Mouse (Mus musculus): ENCODE results near the gene Ugt1a9.

Ugt1a9 gene

DNA sequence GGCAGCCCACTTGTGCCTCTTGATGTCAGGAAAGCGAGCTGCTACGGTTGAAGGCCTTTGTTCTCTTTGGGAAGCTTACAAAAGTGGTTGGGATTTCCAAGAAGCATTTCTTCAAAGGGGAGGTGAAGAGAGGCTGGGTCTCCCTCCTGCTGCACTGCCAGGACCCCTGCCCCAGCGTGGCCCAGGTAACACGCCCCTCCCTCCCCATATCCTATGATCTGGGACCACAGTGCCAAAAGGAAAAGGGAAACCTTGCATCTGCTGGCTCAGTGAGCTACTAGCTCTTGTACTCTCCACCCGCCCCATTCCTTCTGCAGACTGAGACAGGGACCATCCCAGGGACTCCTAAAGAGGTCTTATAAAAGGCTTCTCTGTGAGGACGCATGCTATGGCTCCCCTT lies 187.1 kb downstream of the Ugt1a9 start:
- DNase-seq (ENCODE audit: low read depth in 2 of 2, low spot score in 2 of 2) = no peak

DNA sequence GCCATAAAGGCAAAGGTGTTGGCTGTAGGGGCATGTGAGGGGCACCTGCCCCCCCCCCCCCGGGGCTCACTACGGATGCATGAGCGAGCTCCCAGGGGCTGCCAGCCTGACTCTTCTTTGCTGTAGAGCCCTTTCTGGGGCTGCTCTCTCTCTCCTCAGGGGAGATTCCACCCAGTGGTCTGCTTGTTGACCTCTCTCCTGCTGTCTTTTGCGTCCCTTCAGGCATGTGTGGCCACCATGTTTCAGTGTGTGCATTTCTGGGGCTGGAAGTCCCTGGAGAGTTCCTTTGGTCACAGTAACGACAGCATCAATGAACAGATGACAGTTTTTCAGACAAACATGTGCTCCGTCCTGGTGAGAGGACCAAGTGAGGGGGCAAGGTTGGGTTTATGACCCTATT lies 187.8 kb downstream of the Ugt1a9 start:
- DNase-seq (ENCODE audit: low read depth in 2 of 2, low spot score in 2 of 2) = no peak

DNA sequence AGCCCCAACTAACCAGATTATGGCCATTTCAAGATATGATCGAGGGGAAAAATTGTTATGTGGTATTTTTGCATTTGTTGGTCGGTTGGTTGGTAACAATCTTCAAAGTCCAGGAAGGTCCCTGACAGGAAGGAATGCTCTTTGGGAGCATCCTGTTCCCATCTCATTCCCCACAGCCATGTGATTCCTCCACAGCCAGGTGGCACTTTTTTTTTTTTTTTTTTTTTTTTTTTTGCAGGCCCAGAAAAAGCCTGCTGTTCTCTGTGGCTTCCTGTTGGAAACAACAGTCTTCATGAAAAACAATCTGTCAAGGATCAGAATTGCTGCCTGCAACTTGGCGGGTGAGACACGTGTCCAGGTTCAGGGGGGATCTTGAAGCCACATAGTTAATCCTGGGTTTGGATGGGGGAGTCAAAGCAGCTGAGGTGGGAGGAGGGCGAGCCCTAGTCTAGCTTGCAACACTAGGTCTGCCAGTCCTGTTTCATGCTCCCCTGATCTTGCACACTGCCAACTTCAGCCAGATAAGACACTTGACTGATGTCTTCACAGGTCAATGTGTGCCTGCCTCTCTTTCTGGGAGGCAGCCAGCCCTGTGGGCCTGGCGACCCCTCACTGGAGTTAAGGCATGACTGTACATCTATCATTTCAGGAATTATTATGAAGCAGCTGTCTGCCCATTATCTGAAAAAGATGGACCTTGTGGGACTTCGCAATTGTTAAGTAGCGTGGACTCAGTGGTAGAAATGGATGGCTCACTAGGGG lies 188.5 kb downstream of the Ugt1a9 start:
- no peak for DNase-seq (ENCODE audit: low read depth in 2 of 2, low spot score in 2 of 2)

DNA sequence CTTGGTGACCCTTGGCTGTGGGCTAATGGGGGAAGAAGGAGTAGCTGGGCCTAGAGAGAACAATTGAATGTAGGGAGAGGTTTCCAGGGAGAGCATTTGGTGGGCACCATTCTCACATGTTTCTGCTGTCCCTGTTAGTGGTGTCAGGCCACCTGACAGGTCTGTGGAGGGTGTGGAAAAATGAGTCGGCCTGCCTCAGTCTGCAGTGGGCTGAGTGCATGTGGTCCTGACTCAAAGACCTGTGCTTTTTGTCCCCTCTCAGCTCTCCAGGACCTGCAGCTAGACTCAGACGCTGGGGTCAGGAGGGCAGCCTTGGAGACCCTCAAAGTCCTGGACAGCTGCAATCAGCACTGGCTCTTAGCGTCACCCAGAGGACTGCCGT lies 189.0 kb downstream of the Ugt1a9 start:
- DNase-seq (ENCODE audit: low read depth in 2 of 2, low spot score in 2 of 2) = no peak

DNA sequence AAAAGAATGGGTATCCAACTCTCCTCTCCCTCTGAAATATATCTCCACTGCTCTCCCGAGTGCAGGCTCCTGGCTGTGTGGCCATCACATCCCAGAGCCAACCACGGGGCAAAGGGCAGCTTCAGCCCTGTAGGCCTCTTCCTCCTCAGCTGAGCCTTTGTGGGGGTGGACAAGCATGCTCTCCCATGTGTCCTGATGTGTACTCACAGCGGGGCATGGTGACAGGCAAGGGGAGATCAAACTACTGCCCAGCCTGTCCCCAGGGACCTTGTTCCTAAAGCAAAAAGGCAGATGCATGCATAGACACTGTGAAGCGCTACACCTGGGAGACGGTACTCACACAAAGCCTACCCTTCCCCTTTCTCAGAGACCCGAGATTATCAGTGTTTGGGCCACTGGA lies 189.5 kb downstream of the Ugt1a9 start:
- DNase-seq (ENCODE audit: low read depth in 2 of 2, low spot score in 2 of 2) = no peak

DNA sequence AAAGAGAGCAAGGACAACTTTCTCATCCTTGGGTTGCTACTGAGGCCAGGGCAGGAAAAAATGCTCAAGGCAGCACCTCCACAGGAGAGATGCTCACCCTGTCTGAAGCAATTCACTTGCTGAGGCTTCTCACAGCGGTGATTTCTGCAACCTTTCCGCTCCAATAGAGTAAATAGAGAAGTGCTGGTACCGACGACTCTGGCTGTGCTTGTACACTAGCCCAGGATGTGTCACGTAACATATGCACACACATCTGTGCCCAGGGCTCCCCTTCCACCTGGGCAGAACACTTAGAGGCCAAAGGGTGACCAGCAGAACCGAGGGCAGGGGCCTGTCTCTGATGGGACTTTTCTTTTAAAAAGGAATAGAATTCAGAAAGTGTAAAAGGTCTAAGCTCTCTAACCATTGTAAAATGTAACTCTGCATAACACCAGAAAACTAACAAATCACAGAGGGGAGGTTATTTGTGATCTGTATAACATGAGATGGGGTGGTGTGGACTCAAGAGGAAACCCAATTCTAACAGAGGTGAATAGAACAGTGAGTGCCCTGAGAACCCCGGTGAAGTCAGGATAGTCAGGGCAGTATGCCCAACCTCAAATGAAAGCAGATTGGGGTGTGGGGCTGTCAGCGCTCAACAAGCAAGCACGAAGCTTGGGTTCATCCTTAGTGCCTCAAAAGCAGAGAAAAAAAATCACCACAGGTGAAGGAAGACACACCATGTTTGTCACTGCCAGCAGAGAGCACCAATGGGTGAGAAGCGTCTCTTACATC lies 190.2 kb downstream of the Ugt1a9 start:
- no peak for DNase-seq (ENCODE audit: low read depth in 2 of 2, low spot score in 2 of 2)

DNA sequence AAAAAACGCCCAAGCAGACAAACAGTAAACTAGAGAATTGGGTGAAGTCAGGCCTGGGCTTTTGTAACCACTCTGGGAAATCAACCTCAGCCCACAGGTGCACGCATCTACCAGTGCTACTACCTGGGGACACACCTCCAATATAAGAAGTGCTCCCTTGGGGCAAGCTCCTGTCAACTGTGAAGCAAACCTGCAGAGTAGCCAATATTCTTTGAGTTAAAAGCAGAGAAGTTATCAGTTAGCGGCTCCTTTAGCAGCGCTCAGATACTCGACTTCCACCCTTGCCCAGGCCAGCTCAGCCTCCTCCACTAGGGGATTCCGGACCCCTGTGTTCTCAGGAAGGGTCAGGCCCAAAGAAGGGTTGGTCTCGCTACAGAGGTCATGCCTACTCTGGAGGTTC lies 191.1 kb downstream of the Ugt1a9 start:
- no peak for DNase-seq (ENCODE audit: low read depth in 2 of 2, low spot score in 2 of 2)

DNA sequence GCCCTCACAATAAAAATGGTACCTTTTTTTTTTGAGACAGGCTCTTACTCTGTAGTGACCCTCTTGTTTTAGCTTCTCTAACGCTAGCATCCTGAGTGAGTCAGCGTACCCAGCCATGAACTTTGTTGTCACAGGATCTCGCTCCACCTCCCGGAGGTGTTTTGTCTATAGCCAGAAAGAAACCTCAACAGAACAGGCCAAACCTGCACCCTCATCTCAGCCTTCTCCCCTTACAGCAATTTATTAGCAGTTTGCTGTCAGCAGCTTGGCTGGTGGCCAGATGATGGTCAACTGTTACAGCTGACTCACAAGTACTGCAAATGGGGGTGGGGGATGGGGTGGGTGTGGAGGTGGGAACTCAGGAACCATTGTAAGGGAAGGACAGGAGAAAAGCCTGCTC lies 191.7 kb downstream of the Ugt1a9 start:
- no peak for DNase-seq (ENCODE audit: low read depth in 2 of 2, low spot score in 2 of 2)

DNA sequence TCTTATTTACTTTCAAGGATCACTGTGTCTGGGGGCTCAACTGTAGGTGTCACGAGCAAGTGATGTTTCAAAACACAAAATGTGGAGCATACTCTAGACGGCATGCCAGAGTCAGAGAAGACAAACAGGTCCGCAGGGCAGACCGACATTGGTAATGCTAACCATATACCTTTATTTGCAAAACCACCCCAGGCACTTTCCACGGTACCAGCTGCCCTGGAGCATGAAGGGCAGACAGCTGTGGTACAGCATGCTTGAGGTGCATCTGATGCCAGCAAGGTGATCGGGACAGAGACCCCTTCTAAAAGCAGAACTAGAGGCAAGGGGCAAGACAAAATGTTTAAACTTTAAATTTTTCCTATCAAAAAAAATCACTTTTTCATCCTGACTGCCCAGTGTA lies 192.4 kb downstream of the Ugt1a9 start:
- DNase-seq (ENCODE audit: low read depth in 2 of 2, low spot score in 2 of 2) = no peak

DNA sequence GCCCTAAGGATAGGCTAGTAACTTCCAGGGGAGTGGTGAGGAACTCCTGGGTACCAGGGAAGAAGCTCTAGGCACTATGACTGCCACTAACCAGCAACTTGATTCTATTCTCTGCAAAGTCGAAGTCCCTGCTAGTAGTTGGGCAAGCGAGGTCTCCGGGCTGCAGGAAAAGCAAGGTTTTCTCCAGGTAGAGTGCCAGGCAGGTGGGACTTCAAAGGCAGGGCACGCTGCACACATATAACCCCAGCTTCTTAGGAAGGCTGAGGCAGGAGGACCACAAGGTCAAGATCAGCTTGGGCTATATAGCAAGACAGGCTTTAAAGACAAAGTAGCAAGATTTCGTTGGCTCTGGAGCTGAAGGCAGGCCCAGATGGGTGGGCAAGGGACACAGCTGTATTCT lies 193.2 kb downstream of the Ugt1a9 start:
- DNase-seq (ENCODE audit: low read depth in 2 of 2, low spot score in 2 of 2) = no peak

DNA sequence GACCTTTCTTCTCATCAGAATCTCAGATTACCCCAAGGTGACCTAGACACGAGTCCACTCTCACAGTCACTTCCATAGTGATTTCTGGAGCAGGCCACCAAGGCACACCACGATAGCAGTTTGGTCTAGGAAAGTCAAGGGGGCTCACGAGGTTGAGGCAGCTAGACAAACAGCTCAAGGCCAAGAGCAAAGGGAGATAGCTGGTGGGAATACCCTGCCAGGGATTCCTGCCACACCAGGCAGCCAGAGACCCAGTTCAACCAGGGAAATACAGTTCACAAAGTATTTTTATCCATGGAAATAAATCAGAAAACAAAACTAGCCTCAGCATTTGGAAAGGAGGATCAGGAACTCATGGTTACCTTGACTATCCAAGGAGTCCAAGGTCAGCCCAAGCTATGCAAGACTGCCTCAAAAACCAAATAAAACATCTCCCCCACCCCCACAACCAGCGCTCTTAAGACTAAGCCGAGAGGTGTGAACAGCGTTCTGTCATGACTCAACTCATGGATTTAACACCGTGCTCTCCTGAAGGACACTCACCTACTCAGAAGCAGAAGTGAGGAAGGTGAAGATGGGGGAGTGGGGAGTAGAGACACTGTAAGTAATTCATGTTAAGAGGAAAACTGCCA lies 193.8 kb downstream of the Ugt1a9 start:
- no peak for DNase-seq (ENCODE audit: low read depth in 2 of 2, low spot score in 2 of 2)

DNA sequence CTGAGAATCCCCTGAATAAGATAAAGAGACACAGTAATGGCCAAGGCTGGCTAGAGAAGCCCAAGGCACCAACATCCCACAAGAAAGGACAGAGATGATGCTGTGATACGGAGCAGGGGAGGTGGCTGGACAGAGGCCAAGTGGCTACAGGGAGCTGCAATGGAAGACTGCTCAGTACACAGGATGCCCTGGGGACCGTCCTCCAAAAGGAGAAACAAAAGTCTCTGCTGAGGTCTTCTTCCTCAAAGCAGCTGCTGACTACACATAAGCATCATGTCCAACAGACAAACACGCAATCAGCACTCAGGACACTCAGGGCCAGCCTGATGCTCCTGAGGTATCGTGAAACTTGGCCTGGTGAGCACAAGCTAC lies 194.3 kb downstream of the Ugt1a9 start:
- no peak for DNase-seq (ENCODE audit: low read depth in 2 of 2, low spot score in 2 of 2)

DNA sequence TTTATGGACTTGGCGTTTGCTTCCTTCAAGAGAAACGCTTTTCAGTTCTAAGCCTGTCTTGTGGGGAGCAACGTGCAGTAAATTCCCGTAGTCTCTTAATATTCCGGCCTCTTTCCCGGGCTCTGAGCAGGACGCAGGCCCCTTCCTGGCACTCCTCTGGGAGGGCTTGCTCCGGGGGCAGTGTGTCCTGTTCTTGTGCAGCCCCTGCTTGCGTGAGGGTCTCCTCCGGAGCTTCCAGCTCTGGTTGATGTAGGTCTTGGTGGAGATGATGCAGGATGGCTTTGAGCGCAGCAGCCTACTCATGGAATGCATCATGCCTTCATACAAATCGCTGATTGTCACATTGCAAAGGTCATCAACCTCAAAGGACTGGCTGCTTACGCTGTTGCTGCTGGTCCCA lies 195.5 kb downstream of the Ugt1a9 start:
- DNase-seq (ENCODE audit: low read depth in 2 of 2, low spot score in 2 of 2) = no peak

DNA sequence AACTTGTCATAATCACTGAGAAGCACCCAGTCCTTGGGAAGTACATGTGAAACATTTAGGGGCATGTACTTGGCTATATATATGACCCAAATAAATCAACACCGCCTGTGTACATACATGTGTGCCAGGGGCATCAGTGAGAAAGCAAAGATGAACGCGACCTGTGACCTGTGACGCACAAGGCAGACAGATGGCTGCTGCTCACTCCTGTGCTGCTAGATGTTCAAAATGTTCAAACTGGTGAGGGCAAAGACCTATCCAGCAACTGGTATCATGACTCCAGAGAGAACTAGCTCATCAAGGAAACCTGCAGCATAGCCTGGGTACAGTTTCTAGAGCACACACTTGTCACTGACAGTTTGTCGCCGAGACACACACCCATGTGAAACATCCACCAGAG lies 196.9 kb downstream of the Ugt1a9 start:
- DNase-seq (ENCODE audit: low read depth in 2 of 2, low spot score in 2 of 2) = no peak

DNA sequence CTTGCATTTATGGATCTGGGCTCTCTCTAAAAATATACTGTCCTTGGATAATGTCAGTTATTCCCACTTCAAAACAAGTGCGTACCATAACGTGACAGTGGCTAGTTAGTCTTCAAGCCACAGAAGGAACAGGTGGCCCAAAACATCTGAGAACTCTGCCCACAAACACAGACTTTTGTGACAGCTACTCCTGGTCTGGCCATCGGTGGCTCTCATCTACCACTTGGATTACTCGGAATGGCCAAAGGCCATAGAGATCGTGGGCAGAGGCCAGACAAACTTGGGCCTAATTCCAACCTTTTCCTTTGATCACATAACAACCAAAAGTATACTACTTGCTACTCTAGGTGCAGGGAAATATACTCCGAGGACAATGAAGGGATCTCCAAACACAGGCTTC lies 197.5 kb downstream of the Ugt1a9 start:
- no peak for DNase-seq (ENCODE audit: low read depth in 2 of 2, low spot score in 2 of 2)

All from CD8-positive naive resting alpha-beta T cell, adult 2 months (primary cell).